Mouse (Mus musculus) liver, embryonic 13.5 days (tissue): Measurements from ENCODE around the gene Slc24a4. TPM values are rescaled to one million over a fixed set of nuclear protein-coding genes. Genes with fewer than 3 reads are reported as not detected.
"Not testable (repeated sequence)": the region's sequence is repeated elsewhere in the genome, so short reads cannot be mapped to it uniquely, and the experiment has no call there.

ENCODE experiments used
- ATAC-seq: fragments of 200-750 bp; cut with Nextera tagmentation; 2 replicates; pipeline ENCODE4 v1.8.0; 2017; ENCODE audit warnings: low read depth, mild to moderate bottlenecking, moderate number of reproducible peaks, moderate library complexity
- DNase-seq: peaks from one replicate; pipeline ENCODE4 v3.0.0; 2022
- H3K27ac ChIP-seq: fragments of 300-500 bp; sonication (generic); 2 replicates; pipeline ENCODE4 v1.5.1; 2015; ENCODE audit warnings: moderate library complexity, mild to moderate bottlenecking, inconsistent platforms
- H3K27me3 ChIP-seq: fragments of 300-500 bp; sonication (generic); 2 replicates; pipeline ENCODE4 v1.6.1; 2015; ENCODE audit warnings: mild to moderate bottlenecking, inconsistent platforms
- H3K36me3 ChIP-seq: fragments of 300-500 bp; sonication (generic); 2 replicates; pipeline ENCODE4 v1.6.1; 2015; ENCODE audit warnings: mild to moderate bottlenecking, inconsistent platforms
- H3K4me1 ChIP-seq: fragments of 300-500 bp; sonication (generic); replicated peaks from 2 replicates; pipeline ENCODE4 v1.6.1; 2015; ENCODE audit warnings: inconsistent platforms
- H3K4me2 ChIP-seq: fragments of 300-500 bp; sonication (generic); 2 replicates; pipeline ENCODE4 v1.6.1; 2015; ENCODE audit warnings: inconsistent platforms, mild to moderate bottlenecking, moderate library complexity
- H3K4me3 ChIP-seq: fragments of 300-500 bp; sonication (generic); replicated peaks from 2 replicates; pipeline ENCODE4 v1.5.1; 2015; ENCODE audit warnings: mild to moderate bottlenecking, inconsistent platforms
- H3K9ac ChIP-seq: fragments of 300-500 bp; sonication (generic); 2 replicates; pipeline ENCODE4 v1.6.1; 2015; ENCODE audit warnings: mild to moderate bottlenecking, inconsistent platforms
- H3K9me3 ChIP-seq: fragments of 300-500 bp; sonication (generic); replicated peaks from 2 replicates; pipeline ENCODE4 v1.6.1; 2016; ENCODE audit warnings: inconsistent platforms
- WGBS: fragments of 180-500 bp; shearing (Covaris S2); methylation state at CpG from one replicate; pipeline ENCODE4 v1.1.7; 2015; ENCODE audit not compliant: insufficient replicate concordance; 5-methylcytosine and 5-hydroxymethylcytosine counted together
- polyA plus RNA-seq: library from polyadenylated mRNA; unstranded; fragments of >200 nt; fragmentation: Nextera tagmentation; extraction: Ambion mirVana; gene quantifications from 2 replicates; pipeline ENCODE4 v1.2.1, GENCODE M21; 2015

Slc24a4 gene
- polyA plus RNA-seq, 1 experiment from 2014 or later, result 0.07 TPM

GRCm38 (mm10) chr12:102275833-102276443 lies 147.4 kb downstream of the Slc24a4 start:
- H3K4me1 ChIP-seq, result no peaks in the 10 kb centered on the region; the same call in 1 of the 2 replicates
- H3K9me3 ChIP-seq, result no peaks in the 10 kb centered on the region
- no peaks in the 10 kb centered on the region for H3K36me3 ChIP-seq
- no peak overlapping the region for H3K4me3 ChIP-seq
- no peak for ATAC-seq
- no peak overlapping the region for H3K9ac ChIP-seq
- H3K27ac ChIP-seq, result no peak overlapping the region
- WGBS, result 48% methylated on average over 7 of the region's 7 CpGs
- H3K27me3 ChIP-seq, result no peaks in the 10 kb centered on the region
- no peak for DNase-seq
- H3K4me2 ChIP-seq, result no peak overlapping the region

DNA sequence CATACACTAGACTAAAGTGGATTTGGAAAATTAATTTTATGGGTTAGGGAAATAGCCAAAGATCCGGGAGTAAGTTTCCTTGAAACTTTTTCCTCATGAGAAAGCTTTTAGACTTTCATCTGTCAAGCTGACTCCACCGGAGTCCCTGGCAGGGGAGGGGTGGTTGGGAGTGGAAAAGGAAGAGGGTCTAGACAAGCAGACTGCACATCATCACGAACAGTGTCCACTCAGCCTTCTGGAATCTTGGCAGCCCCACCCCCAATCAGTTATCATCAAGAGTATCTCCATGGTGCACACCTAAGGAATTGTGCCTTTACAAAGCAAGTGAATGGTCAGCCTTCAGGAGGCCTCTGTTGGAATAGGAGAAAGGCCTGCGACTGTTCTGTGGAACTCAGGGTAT lies 151.8 kb downstream of the Slc24a4 start:
- H3K36me3 ChIP-seq, H3K9ac ChIP-seq, H3K9me3 ChIP-seq, H3K27ac ChIP-seq, H3K4me3 ChIP-seq, DNase-seq, H3K4me2 ChIP-seq, ATAC-seq: not testable (repeated sequence)
- Histone ChIP-seq H3K27me3 (peaks cover 23% of the 10 kb centered on the region), H3K4me1 (peaks cover 17% of the 10 kb centered on the region)
- 55% methylated on average over 4 of the region's 4 CpGs for WGBS

DNA sequence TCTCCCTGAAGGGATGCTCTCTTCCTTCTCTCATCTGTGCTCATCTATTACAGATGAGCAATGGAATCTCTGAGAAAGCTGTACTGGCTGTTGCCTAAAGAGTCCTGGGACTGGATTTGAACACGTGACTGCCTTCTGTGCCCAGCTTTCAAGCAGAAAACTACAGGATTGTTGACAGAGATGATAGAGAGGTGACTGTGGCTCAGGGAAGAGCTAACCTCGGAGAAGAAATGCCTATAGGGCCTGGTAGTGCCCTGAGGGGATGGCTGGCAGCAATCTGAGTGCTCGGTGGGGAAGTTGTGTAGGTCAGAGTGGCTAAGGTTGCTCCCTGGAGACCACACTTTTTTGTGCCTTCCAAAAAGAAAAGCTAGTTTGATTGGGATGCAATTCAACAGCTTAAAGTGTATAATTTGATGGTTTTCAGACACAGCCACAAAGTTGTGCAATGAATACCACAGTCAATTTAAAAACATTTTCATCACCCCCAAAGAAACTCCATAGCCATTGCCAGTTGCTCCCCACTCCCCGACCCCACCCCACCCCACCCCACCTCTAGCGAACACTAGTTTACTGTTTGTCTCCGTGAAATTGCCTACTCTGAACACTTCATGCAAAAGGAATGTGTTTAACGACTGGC lies 152.5 kb downstream of the Slc24a4 start:
- Histone ChIP-seq H3K4me1 (peaks cover 24% of the 10 kb centered on the region), H3K36me3 (no peaks in the 10 kb centered on the region), H3K27ac (no peak overlapping the region), H3K4me2 (no peak overlapping the region), H3K9me3 (no peaks in the 10 kb centered on the region), H3K9ac (no peak overlapping the region), H3K27me3 (peaks cover 23% of the 10 kb centered on the region), H3K4me3 (no peak overlapping the region)
- DNase-seq, result no peak
- 64% methylated on average over 7 of the region's 7 CpGs for WGBS
- no peak for ATAC-seq

GRCm38 (mm10) chr12:102282126-102282525 lies 153.6 kb downstream of the Slc24a4 start:
- Histone ChIP-seq H3K4me3 (no peak overlapping the region), H3K4me2 (peak overlapping the region; percentile 64), H3K27me3 (peaks cover 23% of the 10 kb centered on the region), H3K4me1 (peaks cover 35% of the 10 kb centered on the region), H3K27ac (no peak overlapping the region), H3K36me3 (no peaks in the 10 kb centered on the region), H3K9me3 (no peaks in the 10 kb centered on the region), H3K9ac (no peak overlapping the region)
- ATAC-seq (no peak), DNase-seq (no peak)
- WGBS, result 37% methylated on average over 2 of the region's 2 CpGs

- Histone ChIP-seq H3K27me3 (peaks cover 23% of the 10 kb centered on the region), H3K4me1 (peaks cover 43% of the 10 kb centered on the region), H3K4me2 (peak within 1 kb of the TSS; percentile 64), H3K27ac (peak within 1 kb of the TSS; percentile 81), H3K36me3 (no peaks in the 10 kb centered on the region), H3K9me3 (no peaks in the 10 kb centered on the region), H3K4me3 (peak within 1 kb of the TSS; percentile 59), H3K9ac (peak within 1 kb of the TSS; percentile 71)
- ATAC-seq (peak; percentile 34), DNase-seq (no peak)
- WGBS, result under 1% methylated on average over 74 of the region's 75 CpGs
Measured at GRCm38 (mm10) chr12:102282763-102283482, 154.4 kb downstream of the Slc24a4 start, which contains the start of gene Rin3. Gene Rin3 (plus strand): TSS chr12:102283048.

DNA sequence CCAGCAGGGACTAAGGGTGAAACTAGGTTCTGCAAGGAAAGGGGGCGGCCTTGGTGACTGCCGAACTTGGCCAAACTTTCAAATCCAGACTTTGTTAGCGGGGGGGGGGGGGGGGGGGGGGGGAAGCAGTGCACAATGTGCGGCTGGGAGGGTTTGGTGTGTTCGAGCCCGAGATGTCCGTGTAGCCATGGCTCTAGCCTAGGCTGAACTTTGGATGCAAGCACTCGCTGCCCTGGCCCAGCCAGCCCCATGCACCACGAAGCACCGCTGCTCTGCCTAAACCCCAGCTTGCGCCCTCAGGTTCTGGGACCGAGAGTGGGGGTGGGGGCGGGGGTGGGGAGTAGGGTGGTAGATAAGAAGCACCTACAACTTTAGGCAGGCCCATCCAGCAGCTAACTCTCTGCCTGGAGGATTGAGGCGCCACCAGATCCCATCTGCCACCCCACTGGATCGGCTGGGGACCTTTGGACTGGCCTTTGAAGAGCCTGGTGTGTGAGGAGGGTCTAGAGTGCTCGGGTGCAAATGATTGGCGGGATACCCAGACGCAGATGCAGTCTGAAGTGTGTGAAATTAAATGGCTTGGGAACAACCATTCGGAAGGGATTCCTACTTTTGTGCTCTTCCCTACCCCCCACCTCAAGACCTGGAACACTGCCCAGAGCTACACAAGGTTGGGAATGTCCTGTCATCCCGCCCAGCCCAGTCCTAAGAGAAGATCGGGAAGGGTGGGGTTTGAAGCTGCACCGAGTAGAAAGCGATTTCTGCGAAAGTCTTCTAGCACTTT lies 155.1 kb downstream of the Slc24a4 start:
- Histone ChIP-seq H3K4me3 (peak overlapping the region; percentile 59), H3K4me1 (peaks cover 49% of the 10 kb centered on the region), H3K27me3 (peaks cover 23% of the 10 kb centered on the region), H3K27ac (peak overlapping the region; percentile 81), H3K36me3 (no peaks in the 10 kb centered on the region), H3K9me3 (no peaks in the 10 kb centered on the region), H3K4me2 (peak overlapping the region; percentile 64), H3K9ac (peak overlapping the region; percentile 71)
- ATAC-seq (peak; percentile 66), DNase-seq (no peak)
- WGBS, result 2% methylated on average over 23 of the region's 24 CpGs

GRCm38 (mm10) chr12:102284267-102284610 lies 155.7 kb downstream of the Slc24a4 start:
- peak overlapping the region; percentile 59 for H3K4me3 ChIP-seq
- DNase-seq, result no peak
- peaks cover 53% of the 10 kb centered on the region for H3K4me1 ChIP-seq
- no peak for ATAC-seq
- H3K4me2 ChIP-seq, result peak overlapping the region; percentile 64
- no peaks in the 10 kb centered on the region for H3K36me3 ChIP-seq
- WGBS, result 6% methylated on average over 9 of the region's 9 CpGs
- H3K27me3 ChIP-seq, result peaks cover 23% of the 10 kb centered on the region
- H3K9ac ChIP-seq, result peak overlapping the region; percentile 71; the same call in 1 of the 2 replicates
- H3K9me3 ChIP-seq, result no peaks in the 10 kb centered on the region
- peak overlapping the region; percentile 67 for H3K27ac ChIP-seq

- Histone ChIP-seq H3K4me3 (peak overlapping the region; percentile 59), H3K9me3 (no peaks in the 10 kb centered on the region), H3K36me3 (0 out of 2 replicates have a peak, but pooled peaks cover 2% of the 10 kb centered on the region), H3K27me3 (peaks cover 23% of the 10 kb centered on the region), H3K9ac (peak overlapping the region; percentile 71; the same call in 1 of the 2 replicates), H3K4me1 (peaks cover 55% of the 10 kb centered on the region), H3K4me2 (peak overlapping the region; percentile 64), H3K27ac (no peak overlapping the region)
- DNase-seq (no peak), ATAC-seq (no peak)
- 27% methylated on average over 3 of the region's 3 CpGs for WGBS
Measured at GRCm38 (mm10) chr12:102284618-102285159, 156.2 kb downstream of the Slc24a4 start.

- WGBS, result 51% methylated on average over 6 of the region's 6 CpGs
- Histone ChIP-seq H3K4me1 (peaks cover 57% of the 10 kb centered on the region), H3K9ac (no peak overlapping the region), H3K27me3 (peaks cover 23% of the 10 kb centered on the region), H3K9me3 (no peaks in the 10 kb centered on the region), H3K4me2 (peak overlapping the region; percentile 64; the same call in 1 of the 2 replicates), H3K4me3 (no peak overlapping the region), H3K36me3 (0 out of 2 replicates have a peak, but pooled peaks cover 3% of the 10 kb centered on the region), H3K27ac (no peak overlapping the region)
- ATAC-seq (no peak), DNase-seq (no peak)
Measured at GRCm38 (mm10) chr12:102285318-102285717, 156.8 kb downstream of the Slc24a4 start.

DNA sequence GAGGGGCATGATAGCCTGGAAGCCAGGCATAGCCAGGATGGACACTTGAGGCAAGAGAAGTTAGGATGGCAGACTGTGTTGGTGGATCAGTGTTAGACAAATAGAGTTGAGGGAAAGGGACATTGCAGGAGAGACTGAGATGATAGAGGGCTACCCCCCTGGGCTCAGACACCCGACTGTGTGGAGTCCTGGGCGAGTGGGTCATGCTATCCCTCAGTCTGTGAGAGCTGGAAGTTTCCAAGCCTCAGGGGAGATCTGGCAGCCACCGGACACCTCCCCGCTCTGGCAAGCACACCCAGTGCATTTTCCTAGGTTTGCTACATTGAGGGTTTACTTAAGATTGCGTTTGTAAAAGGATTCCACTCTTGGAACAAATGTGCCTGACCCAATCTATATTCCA lies 157.2 kb downstream of the Slc24a4 start:
- H3K36me3 ChIP-seq, result 0 out of 2 replicates have a peak, but pooled peaks cover 3% of the 10 kb centered on the region
- H3K9me3 ChIP-seq, result no peaks in the 10 kb centered on the region
- DNase-seq (no peak), ATAC-seq (no peak)
- WGBS, result 57% methylated on average over 5 of the region's 5 CpGs
- peaks cover 23% of the 10 kb centered on the region for H3K27me3 ChIP-seq
- H3K27ac ChIP-seq, result no peak overlapping the region
- no peak overlapping the region for H3K9ac ChIP-seq
- no peak overlapping the region for H3K4me3 ChIP-seq
- H3K4me2 ChIP-seq, result no peak overlapping the region
- H3K4me1 ChIP-seq, result peaks cover 57% of the 10 kb centered on the region
